Mouse (Mus musculus) thymus, postnatal 4 days (tissue): ENCODE measurements around the gene Ttll1.

Source experiments
- DNase-seq: peaks from one replicate; pipeline ENCODE4 v3.0.0; 2021

Gene Ttll1

GRCm38 (mm10) chr15:83510805-83511405 lies at the start of gene Ttll1:
Gene Ttll1 (minus strand): TSS chr15:83510893.
- DNase-seq = peak; percentile 96

DNA sequence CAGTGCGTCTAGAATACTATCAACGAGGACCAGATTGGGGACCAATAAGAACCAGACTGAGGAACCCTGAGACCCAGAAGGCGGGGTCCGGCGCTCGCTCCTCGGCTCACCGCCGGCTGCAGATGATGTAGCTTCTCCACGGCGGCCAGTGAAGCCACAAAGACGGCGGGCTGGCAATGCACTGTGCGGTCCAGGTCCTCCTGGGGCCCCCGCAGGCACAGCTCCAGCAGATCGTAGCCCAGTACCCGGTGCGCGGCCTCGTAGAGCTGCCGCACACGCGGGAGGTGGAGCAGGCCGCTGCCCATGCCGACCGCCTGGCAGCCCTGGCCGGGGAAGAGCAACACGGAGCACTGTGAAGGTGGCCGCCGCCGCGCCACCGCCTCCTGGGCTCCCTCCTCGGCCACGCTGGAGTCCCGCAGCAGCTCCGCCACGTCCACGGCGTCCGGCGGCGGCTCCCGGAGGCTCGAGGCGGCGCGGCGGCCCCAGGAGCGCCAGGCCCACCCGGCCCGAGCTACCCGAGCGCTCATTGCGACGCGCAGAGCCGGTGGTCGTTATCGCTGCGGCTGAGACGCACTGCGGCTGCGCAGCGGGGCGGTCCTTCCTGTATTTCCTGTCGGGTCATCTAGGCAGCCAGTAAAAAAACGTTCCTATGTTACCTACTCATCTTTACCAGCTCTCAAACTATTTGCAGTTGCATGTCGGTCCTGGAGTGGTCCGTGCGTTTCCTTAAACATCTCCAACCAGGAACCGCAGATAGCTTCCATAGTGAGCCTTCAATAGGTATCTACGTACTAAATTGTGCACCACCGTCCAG lies 44.7 kb upstream of the Ttll1 start:
- DNase-seq = peak; percentile 93

DNA sequence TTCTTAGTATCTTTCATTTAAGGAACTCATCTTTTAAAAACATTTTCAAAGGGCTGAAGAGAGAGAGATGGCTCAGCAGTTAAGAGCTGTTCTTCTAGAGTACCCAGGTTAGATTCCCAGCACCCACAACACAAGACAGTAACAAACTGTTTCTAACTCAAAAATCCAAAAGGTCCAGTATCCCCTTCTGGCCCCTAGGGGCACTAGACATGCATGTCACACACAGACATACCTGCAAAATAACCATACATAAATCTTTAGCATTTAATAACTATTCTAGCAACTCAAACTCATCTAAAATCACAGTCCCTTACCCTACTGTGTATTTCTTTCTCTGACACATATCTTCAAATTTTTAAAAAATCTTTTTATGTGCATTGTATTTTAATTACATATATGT lies 43.1 kb upstream of the Ttll1 start:
- no peak for DNase-seq

- no peak for DNase-seq
These were observed 39.4 kb upstream of the Ttll1 start for GRCm38 (mm10) chr15:83550137-83550536.

DNA sequence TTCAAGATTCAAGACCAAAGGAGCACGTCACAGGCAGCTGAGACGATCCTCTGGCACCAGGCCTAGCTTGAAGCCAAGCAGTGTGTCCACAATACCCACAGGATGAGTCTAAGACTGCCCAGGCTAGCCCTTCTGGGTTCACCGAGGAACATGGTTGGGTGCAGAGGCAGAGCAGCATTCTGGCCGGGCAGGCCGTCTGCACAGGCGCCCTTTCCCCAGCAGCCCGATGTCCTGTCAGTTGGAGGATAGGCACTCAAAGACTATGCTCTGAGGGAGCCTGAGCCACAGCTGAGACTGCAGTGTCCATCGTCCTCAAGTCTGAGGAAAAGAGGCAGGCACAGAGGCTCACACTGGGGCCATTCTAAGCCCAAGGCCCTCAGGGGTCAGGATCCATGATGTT lies 36.5 kb upstream of the Ttll1 start:
- no peak for DNase-seq

GRCm38 (mm10) chr15:83546029-83546428 lies 35.3 kb upstream of the Ttll1 start:
- no peak for DNase-seq

DNA sequence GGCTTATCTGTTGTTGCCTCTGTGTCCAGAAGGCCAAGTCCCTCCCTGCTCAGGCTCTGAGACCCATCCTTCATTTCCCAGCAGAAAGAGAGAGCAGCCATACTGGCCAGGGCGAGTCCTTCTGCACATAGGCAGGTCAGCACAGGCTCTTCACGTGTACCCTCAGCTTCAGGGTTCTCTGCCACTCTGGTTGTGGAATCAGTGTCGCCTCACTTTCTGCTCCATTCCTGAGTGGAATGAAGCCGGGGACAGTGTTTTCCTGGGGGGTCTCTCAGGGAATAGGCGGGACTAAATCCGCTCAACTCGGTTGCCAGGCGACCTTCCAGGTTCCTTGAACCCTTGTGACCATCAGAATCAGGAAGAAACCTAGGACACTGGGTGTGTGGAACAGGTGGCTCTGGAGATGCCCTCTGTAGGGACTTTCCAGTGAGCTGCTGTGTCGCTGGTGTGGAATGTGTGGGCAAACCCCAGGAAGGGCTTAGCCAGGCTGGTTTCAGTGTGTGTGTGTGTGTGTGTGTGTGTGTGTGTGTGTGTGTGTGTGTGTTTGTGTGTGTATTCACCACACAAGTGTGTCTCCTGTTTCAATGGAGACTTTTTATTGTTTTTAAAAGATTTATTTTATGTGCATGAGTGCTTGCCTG lies 31.1 kb upstream of the Ttll1 start:
- DNase-seq = no peak

GRCm38 (mm10) chr15:83539905-83540304 lies 29.2 kb upstream of the Ttll1 start:
- DNase-seq = no peak

- no peak for DNase-seq
These were observed 28.2 kb upstream of the Ttll1 start for GRCm38 (mm10) chr15:83538855-83539254.

DNA sequence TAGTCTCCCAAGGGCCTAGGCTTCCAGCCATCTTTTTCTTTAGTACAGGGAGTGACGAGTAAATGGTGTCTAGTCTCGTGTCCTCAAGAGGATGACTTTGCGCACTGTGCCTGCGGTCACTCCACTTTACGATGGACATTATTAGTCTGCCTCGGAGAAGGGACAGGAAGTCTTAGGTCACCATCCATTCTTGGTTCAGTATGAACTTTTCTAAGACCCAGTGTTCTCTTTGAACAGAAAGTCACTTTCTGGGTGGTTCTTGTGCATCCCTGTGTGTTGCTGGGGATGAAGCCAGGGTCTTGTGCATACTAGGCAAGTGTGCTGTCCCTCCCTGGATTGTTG lies 25.2 kb upstream of the Ttll1 start:
- no peak for DNase-seq

- DNase-seq = no peak
These were observed 24.5 kb upstream of the Ttll1 start for GRCm38 (mm10) chr15:83534960-83535889.

DNA sequence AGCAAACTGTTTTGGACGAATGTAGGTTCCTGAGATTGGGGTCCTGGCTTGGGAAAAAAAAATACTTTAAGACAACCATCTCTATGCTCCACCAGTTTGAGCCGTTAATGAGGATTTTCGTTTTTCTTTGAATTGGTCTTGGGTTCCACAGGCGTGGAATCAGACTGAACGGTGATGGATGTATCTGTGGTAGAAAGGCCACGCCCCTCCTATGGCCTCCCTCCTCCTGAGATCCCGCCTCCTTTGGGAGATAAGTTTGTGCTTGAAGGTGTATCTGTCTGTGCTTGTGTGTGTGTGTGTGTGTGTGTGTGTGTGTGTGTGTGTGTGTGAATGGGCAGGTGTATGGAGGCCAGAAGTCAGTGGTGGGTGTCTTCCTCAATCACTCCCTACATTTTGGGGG lies 21.9 kb upstream of the Ttll1 start:
- no peak for DNase-seq

- DNase-seq = no peak
These were observed 21.3 kb upstream of the Ttll1 start for GRCm38 (mm10) chr15:83531961-83532469.

DNA sequence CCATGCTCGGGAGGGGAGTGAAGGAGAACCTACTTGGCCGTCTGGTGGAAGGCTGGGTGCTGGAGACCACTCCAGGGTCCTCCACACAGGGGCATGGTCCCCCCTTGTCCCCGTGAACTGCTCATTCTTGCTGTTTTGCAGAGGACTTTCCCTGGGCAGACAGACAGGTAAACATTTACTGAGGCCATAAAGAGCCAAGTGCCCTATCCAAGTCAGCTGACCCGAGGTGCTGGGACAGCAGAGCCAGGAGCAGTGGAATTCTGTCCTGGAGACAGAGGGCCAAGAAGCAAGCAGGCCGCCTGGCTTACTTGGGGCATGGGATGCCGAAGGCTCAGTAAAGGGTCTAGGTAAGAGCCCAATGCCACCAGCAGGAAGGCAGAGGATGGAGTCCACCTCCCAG lies 20.0 kb upstream of the Ttll1 start:
- DNase-seq = no peak

DNA sequence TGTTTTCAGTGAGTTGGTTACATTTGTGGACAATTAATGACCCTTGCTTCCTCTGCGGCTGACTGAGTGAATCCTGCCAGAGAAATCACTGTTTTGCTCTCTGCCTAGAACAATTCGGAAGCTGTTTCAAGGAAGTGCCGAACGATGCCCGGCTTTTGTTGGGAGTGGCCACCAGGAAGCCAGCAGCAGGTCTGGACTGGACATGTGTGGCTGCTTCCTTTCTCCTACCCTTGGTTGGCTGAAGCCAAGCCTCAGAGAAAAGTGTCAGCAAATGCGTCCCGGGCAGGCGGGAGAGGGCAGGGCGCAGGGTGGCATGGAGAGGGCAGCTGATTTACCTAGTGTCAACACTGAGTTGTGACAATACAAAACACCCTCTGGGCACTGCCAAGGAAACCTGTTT lies 19.5 kb upstream of the Ttll1 start:
- DNase-seq = no peak

GRCm38 (mm10) chr15:83529765-83530164 lies 19.1 kb upstream of the Ttll1 start:
- DNase-seq = no peak

- DNase-seq = no peak
These were observed 18.2 kb upstream of the Ttll1 start for GRCm38 (mm10) chr15:83528892-83529291.

- no peak for DNase-seq
These were observed 17.1 kb upstream of the Ttll1 start for GRCm38 (mm10) chr15:83527747-83528146.

DNA sequence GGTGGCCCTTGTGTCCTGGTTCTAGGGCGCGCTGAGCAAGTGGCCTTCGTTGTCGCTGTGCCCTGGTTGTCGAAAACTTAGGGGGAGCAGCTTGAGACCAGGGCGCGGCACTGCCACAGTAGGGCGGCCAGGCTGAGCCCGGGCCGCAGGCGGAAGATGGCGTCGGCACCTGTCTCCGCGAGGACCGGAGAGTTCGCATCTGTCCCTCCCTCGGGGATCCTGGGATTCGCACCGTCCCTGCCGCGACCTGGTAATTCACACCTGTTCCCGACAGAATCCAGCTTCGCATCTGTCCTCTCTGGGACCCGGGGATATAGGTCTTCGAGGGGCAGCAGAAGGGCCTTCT lies 16.4 kb upstream of the Ttll1 start:
- DNase-seq = peak; percentile 55

DNA sequence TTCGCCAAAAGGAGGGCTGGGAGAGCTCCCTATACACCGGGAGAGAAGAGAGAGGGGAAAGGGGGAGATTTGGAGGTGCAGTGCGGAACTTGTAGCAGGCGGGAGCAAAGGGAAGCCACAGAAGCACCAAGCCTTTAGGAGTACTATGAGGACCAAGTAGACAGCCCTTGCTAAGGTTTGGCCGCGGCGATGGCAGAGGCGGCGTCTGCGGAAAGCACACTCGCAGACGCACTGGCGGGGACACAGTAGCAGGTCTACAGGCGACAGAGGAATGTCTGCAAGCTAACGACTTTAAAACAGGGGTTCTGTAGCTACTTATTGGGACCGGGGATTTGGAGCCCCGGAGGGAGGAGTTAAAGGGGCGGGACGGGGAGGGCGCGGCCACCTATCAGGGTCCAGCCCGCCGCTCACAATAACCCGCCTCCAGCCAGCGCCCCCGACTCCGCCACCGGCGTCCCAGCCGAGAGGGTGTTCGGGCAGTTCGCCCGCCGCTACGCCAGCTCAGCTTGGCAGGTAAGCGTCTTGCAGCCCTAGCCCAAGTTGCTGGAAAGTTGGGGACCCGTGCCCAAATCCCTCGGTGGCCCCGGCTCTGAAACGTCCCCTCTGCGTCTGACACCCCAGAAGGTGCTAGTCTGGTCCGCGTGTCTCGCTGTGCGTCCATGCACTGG lies 15.9 kb upstream of the Ttll1 start, which contains the start of gene Bik:
Gene Bik (plus strand): TSS at position 439 of the 668 bp plus-strand sequence.
- DNase-seq = peak; percentile 78

- no peak for DNase-seq
These were observed 13.6 kb upstream of the Ttll1 start for GRCm38 (mm10) chr15:83524333-83524729.

- no peak for DNase-seq
These were observed 13.1 kb upstream of the Ttll1 start for GRCm38 (mm10) chr15:83523638-83524332.
